Mouse (Mus musculus): ENCODE results near the gene Aspm. TPM values are rescaled to one million over a fixed set of nuclear protein-coding genes. Genes with fewer than 3 reads are reported as not detected.

Aspm gene
- polyA plus RNA-seq (2012; rRNA removed) = 0.11 and 0.14 TPM in 2 replicates

GRCm38 (mm10) chr1:139454340-139455225 lies at the start of gene Aspm:
Gene Aspm (plus strand): TSS chr1:139454772.

GRCm38 (mm10) chr1:139421875-139422791 lies 32.4 kb upstream of the Aspm start, which contains the start of gene Zbtb41:
Gene Zbtb41 (plus strand): TSS chr1:139422288.

DNA sequence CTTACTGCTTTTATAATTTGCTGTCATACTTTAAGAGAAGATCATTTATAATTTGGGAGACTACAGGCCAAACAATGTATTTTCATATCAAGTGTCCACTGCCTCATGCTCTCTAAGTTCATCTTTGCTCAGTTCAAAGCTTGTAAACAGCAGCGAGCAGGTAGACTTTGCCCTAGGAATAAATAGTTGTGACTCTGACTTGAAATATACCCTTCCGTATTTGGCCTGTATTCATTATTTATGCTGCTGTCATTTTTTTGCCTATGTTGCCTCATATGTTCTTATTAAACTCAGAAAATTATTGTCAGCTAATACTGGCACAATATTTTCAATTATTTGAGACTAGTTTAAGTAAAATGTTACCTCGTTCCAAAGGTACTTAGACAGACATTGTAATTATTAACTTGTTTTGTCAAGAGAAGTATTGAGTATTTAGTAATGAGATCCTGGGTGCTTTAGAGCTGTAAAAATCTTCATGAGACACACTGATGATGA lies 46.7 kb downstream of the Aspm start, which contains the start of gene F13b:
F13b (plus strand) TSS at position 445 of the 495 bp plus-strand sequence.

Other genes starting within 250 kb of the Aspm start
- not detected in 2 replicates for gene Crb1, start 77.7 kb upstream of the Aspm start, polyA plus RNA-seq (2012; rRNA removed)
- 0.32 and 0.48 TPM in 2 replicates for gene Zbtb41, start 32.5 kb upstream of the Aspm start, polyA plus RNA-seq (2012; rRNA removed)
- not detected in 2 replicates for gene F13b, start 46.9 kb downstream of the Aspm start, polyA plus RNA-seq (2012; rRNA removed)
- not detected in 2 replicates for gene Cfhr1, start 105.5 kb downstream of the Aspm start, polyA plus RNA-seq (2012; rRNA removed)